10 mouse cellular contexts compared by ENCODE assay signal in genomic region chr4:136423224-136423623, GRCm38 (mm10). TPM values are rescaled to one million over a fixed set of nuclear protein-coding genes. Genes with fewer than 3 reads are reported as not detected.
A peak's percentile ranks its signal among the peaks of the same experiment; 100 is the strongest.
DNase-seq lines count a peak whose midpoint lies in the region; ATAC-seq and TF ChIP-seq lines count a peak whose summit lies in the region.
"Had no signal": no experiment of that assay in that cellular context is flagged by ENCODE, and none has a peak within 500 bp of the region (broad histone marks: within the 10 kb centered on the region; RNA-seq: fewer than 3 reads in every experiment).

Htr1d (plus strand) TSS chr4:136423524.

- no peaks in the 10 kb centered on the region for H3K36me3 ChIP-seq in heart, embryonic 10.5 days
- no peaks in the 10 kb centered on the region for H3K36me3 ChIP-seq in C2C12 (ENCODE audit: control insufficient read depth, insufficient read depth)
- no peaks in the 10 kb centered on the region for H3K36me3 ChIP-seq in forebrain, postnatal 0 days (ENCODE audit: insufficient read depth)
- H3K36me3 ChIP-seq in liver, embryonic 15.5 days (replicated peaks) = no peaks in the 10 kb centered on the region

- no peaks in the 10 kb centered on the region for H3K9me3 ChIP-seq in heart, embryonic 10.5 days
- no peaks in the 10 kb centered on the region for H3K9me3 ChIP-seq in forebrain, postnatal 0 days (ENCODE audit: low read length)
- no peaks in the 10 kb centered on the region for H3K9me3 ChIP-seq in liver, embryonic 15.5 days (replicated peaks)

- H3K79me2 ChIP-seq in C2C12 (ENCODE audit: control insufficient read depth, insufficient read depth) = no peaks in the 10 kb centered on the region

- peak within 1 kb of the TSS; percentile 70 for H3ac ChIP-seq in C2C12 (ENCODE audit: control insufficient read depth, insufficient read length, low read depth)

- ATAC-seq in forebrain, postnatal 0 days = no peak
- ATAC-seq in liver, embryonic 15.5 days (ENCODE audit: insufficient read depth) = no peak
- ATAC-seq in megakaryocyte-erythroid progenitor cell, adult 5-6 weeks (replicated peaks; ENCODE audit: low FRiP score, low TSS enrichment, poor library complexity, severe bottlenecking) = no peak

- WGBS in heart, embryonic 10.5 days = 73% methylated on average over 9 of the region's 9 CpGs
- 69% methylated on average over 9 of the region's 9 CpGs for WGBS in forebrain, postnatal 0 days
- WGBS in liver, embryonic 15.5 days (ENCODE audit: insufficient replicate concordance) = 66% methylated on average over 9 of the region's 9 CpGs

- peaks cover 85% of the 10 kb centered on the region for H3K27me3 ChIP-seq in heart, embryonic 10.5 days (ENCODE audit: insufficient read depth, poor library complexity, severe bottlenecking)
- H3K27me3 ChIP-seq in C2C12 (ENCODE audit: control insufficient read depth, insufficient read depth, insufficient read length) = peaks cover 20% of the 10 kb centered on the region
- peaks cover 7% of the 10 kb centered on the region for H3K27me3 ChIP-seq in forebrain, postnatal 0 days (ENCODE audit: insufficient read depth, low read length)
- H3K27me3 ChIP-seq in liver, embryonic 15.5 days = peaks cover 74% of the 10 kb centered on the region

- peak within 1 kb of the TSS; percentile 62 for H3K9ac ChIP-seq in forebrain, postnatal 0 days
- H3K9ac ChIP-seq in liver, embryonic 15.5 days = no peak within 1 kb of the TSS

- H3K79me3 ChIP-seq in C2C12 (ENCODE audit: low read depth) = no peaks in the 10 kb centered on the region

- no peak for DNase-seq in heart, embryonic 10.5 days (ENCODE audit: low spot score)
- DNase-seq in heart, postnatal 4 days = no peak
- no peak for DNase-seq in forebrain, postnatal 0 days
- DNase-seq in adipocyte (ENCODE audit: low spot score) = no peak
- no peak for DNase-seq in natural killer cell, adult 2 months (ENCODE audit: low spot score in 2 of 2)
- DNase-seq: adrenal gland, adult 8-10 months; lung, adult 18-20 months had no signal

- H3K4me2 ChIP-seq in forebrain, postnatal 0 days (ENCODE audit: low read depth) = peak within 1 kb of the TSS; percentile 96
- H3K4me2 ChIP-seq in liver, embryonic 15.5 days = peak within 1 kb of the TSS; percentile 67

- TF ChIP-seq CTCF in C2C12 (IDR thresholded peaks at IDR 0.05; ENCODE audit: control insufficient read depth, insufficient read depth, insufficient read length) = no peak
- no peak for TF ChIP-seq CTCF in forebrain, postnatal 0 days (IDR thresholded peaks at IDR 0.05; ENCODE audit: low read depth)

- H3K27ac ChIP-seq in heart, embryonic 10.5 days = peak within 1 kb of the TSS; percentile 30
- no peak within 1 kb of the TSS for H3K27ac ChIP-seq in forebrain, postnatal 0 days (ENCODE audit: low read depth, low read length)
- H3K27ac ChIP-seq in liver, embryonic 15.5 days (replicated peaks) = no peak within 1 kb of the TSS

- H3K4me1 ChIP-seq in heart, embryonic 10.5 days = peaks cover 25% of the 10 kb centered on the region
- 0 out of 2 replicates have a peak, but pooled peaks cover 4% of the 10 kb centered on the region for H3K4me1 ChIP-seq in forebrain, postnatal 0 days (ENCODE audit: insufficient read depth)
- peaks cover 10% of the 10 kb centered on the region for H3K4me1 ChIP-seq in liver, embryonic 15.5 days (replicated peaks)

- peak within 1 kb of the TSS; percentile 66 for H3K4me3 ChIP-seq in heart, embryonic 10.5 days
- H3K4me3 ChIP-seq in C2C12 (ENCODE audit: insufficient read depth, poor library complexity, severe bottlenecking) = no peak within 1 kb of the TSS
- peak within 1 kb of the TSS; percentile 56 for H3K4me3 ChIP-seq in forebrain, postnatal 0 days (ENCODE audit: low read depth, low read length)
- peak within 1 kb of the TSS; percentile 40 for H3K4me3 ChIP-seq in liver, embryonic 15.5 days (replicated peaks)

TF ChIP-seq in C2C12, 6 proteins besides CTCF, POLR2A, EP300 and RAD21:
- TF ChIP-seq MAX (IDR thresholded peaks at IDR 0.05) (no peak), USF1 (IDR thresholded peaks at IDR 0.05; ENCODE audit: low read depth) (no peak), FOSL1 (IDR thresholded peaks at IDR 0.05; ENCODE audit: insufficient read depth, low read length, poor library complexity, severe bottlenecking) (no peak), CEBPB (IDR thresholded peaks at IDR 0.05; ENCODE audit: low read depth) (no peak), MYOD1 (IDR thresholded peaks at IDR 0.05; ENCODE audit: control insufficient read depth, insufficient read length, low read depth) (no peak), MYOG (IDR thresholded peaks at IDR 0.05; ENCODE audit: control insufficient read depth, extremely low read depth, insufficient read length) (no peak)

RNA-seq across cellular contexts. Expression of gene Htr1d, which starts in this region (rescaled TPM):
- polyA plus RNA-seq in heart, embryonic 10.5 days (2016; fragmentation: Nextera tagmentation; extraction: Ambion mirVana) = 0.05 and 0.19 TPM in 2 replicates
- total RNA-seq in heart, postnatal 4 days (2021) = not detected
- 0.06 TPM for polyA plus RNA-seq in C2C12 (2012; fragmentation: generic; extraction: Trizol)
- total RNA-seq in forebrain, postnatal 0 days (2014; rRNA removed) = 2.0 and 2.4 TPM in 2 replicates
- polyA plus RNA-seq in forebrain, postnatal 0 days (2015; fragmentation: Nextera tagmentation; extraction: Ambion mirVana) = 2.4 and 3.1 TPM in 2 replicates
- polyA plus RNA-seq in liver, embryonic 15.5 days (2015; fragmentation: Nextera tagmentation; extraction: Ambion mirVana) = not detected in 2 replicates
- not detected in 2 replicates for total RNA-seq in megakaryocyte-erythroid progenitor cell, adult 5-6 weeks (2014; fragmentation: Nextera tagmentation)
- not detected in 2 replicates for total RNA-seq in megakaryocyte-erythroid progenitor cell, adult 5-6 weeks (2017)
